Mouse (Mus musculus): ENCODE data around the gene Map4k3. TPM values are rescaled to one million over a fixed set of nuclear protein-coding genes. Genes with fewer than 3 reads are reported as not detected.

The Map4k3 gene
- polyA plus RNA-seq, 1 experiment from 2014 or later, result 36.5 TPM

DNA sequence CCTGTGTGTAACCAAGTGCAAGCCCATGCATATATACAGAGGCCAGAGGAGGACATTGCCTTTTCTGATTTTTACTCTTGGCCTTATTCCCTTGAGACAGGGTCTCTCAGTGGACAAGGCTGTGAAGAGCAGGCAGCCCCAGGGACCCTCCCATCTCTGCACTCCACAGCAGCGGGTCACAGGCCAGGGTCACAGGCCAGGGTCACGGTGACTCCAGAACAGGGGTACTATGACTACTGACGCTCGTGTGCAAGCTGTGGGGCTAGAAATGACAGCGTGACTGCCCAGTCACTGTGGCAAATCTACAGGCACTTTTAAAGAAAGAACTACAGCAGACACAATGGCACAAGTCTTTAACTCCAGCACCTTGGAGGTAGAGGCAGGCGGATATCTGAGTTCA lies 50.1 kb downstream of the Map4k3 start:
- Histone ChIP-seq H3K27ac (ENCODE audit: low read depth, low read length) (no peak overlapping the region), H3K36me3 (ENCODE audit: control insufficient read depth, insufficient read depth, low read length) (0 out of 2 replicates have a peak, but pooled peaks cover 5% of the 10 kb centered on the region), H3K9ac (ENCODE audit: low read depth, low read length) (no peak overlapping the region), H3K9me3 (ENCODE audit: control insufficient read depth, low read length) (no peaks in the 10 kb centered on the region), H3K27me3 (ENCODE audit: control insufficient read depth, insufficient read depth, low read length) (no peaks in the 10 kb centered on the region), H3K4me3 (ENCODE audit: low read length) (no peak overlapping the region), H3K4me1 (ENCODE audit: control insufficient read depth, insufficient read depth, low read length) (peaks cover 4% of the 10 kb centered on the region; the same call in 1 of the 2 replicates), H3K4me2 (replicated peaks; ENCODE audit: low read depth, low read length) (no peak overlapping the region)
- 63% methylated on average over 6 of the region's 6 CpGs for WGBS
- no peak for ATAC-seq (ENCODE audit: low FRiP score, low TSS enrichment)

DNA sequence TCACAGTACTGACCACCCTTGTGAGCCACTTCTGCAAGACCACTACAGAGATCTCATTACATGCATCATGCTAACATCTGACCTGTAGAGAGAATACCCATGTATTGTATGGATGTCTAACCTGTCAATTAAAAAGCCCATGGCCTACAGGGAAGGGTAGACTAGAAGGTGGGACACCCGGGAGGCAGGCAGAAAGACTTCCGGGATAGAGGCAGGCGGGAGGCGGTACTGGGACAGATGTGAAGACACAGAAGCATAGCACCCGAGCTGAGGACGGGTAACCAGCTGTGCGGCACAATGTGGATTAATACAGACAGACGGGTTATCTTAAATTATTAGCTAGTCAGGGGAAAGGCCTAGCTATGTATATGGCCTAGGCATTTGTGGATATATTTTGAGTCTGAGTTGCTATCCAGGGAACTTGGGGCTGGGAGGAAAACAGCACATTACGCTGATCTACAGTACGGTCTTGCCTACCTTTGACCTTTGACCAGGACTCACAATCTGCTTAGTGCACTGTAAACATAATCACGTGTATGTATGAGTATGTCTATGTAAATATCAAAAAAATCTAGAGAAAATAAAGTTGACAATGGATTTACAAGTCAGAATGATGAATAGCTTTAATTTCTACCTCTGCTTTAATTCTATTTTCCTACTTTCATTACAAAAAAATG lies 51.3 kb downstream of the Map4k3 start:
- no peak for ATAC-seq (ENCODE audit: low FRiP score, low TSS enrichment)
- H3K27me3 ChIP-seq (ENCODE audit: control insufficient read depth, insufficient read depth, low read length), result no peaks in the 10 kb centered on the region
- 0 out of 2 replicates have a peak, but pooled peaks cover 5% of the 10 kb centered on the region for H3K36me3 ChIP-seq (ENCODE audit: control insufficient read depth, insufficient read depth, low read length)
- no peaks in the 10 kb centered on the region for H3K4me1 ChIP-seq (ENCODE audit: control insufficient read depth, insufficient read depth, low read length)
- H3K4me3 ChIP-seq (ENCODE audit: low read length), result no peak overlapping the region
- WGBS, result 93% methylated on average over 11 of the region's 11 CpGs
- no peak overlapping the region for H3K9ac ChIP-seq (ENCODE audit: low read depth, low read length)
- no peak overlapping the region for H3K4me2 ChIP-seq (replicated peaks; ENCODE audit: low read depth, low read length)
- H3K27ac ChIP-seq (ENCODE audit: low read depth, low read length), result no peak overlapping the region
- H3K9me3 ChIP-seq (ENCODE audit: control insufficient read depth, low read length), result no peaks in the 10 kb centered on the region

DNA sequence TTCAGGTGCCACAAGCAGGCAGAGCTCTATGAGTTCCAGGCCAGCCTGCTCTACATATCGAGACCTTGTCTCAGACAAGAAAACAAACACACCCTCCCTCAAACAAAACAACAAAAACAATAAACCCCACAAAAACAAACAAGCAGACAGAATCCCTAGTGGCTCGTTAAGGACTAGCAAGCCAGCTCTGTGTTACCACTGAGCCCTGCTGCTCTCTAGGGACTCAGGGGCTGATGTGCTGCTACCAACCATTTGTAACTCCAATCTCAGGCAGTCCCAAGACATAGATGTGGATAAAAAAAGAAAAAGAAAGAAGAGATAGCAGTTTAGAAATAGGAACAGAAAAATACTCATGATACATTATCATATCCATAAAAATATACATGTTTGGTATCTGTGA lies 52.1 kb downstream of the Map4k3 start:
- no peak overlapping the region for H3K4me3 ChIP-seq (ENCODE audit: low read length)
- H3K36me3 ChIP-seq (ENCODE audit: control insufficient read depth, insufficient read depth, low read length), result 0 out of 2 replicates have a peak, but pooled peaks cover 5% of the 10 kb centered on the region
- no peaks in the 10 kb centered on the region for H3K9me3 ChIP-seq (ENCODE audit: control insufficient read depth, low read length)
- H3K27ac ChIP-seq (ENCODE audit: low read depth, low read length), result no peak overlapping the region
- H3K4me2 ChIP-seq (replicated peaks; ENCODE audit: low read depth, low read length), result no peak overlapping the region
- WGBS, result 48% methylated on average over 2 of the region's 2 CpGs
- no peaks in the 10 kb centered on the region for H3K27me3 ChIP-seq (ENCODE audit: control insufficient read depth, insufficient read depth, low read length)
- H3K9ac ChIP-seq (ENCODE audit: low read depth, low read length), result no peak overlapping the region
- no peak for ATAC-seq (ENCODE audit: low FRiP score, low TSS enrichment)
- H3K4me1 ChIP-seq (ENCODE audit: control insufficient read depth, insufficient read depth, low read length), result no peaks in the 10 kb centered on the region

DNA sequence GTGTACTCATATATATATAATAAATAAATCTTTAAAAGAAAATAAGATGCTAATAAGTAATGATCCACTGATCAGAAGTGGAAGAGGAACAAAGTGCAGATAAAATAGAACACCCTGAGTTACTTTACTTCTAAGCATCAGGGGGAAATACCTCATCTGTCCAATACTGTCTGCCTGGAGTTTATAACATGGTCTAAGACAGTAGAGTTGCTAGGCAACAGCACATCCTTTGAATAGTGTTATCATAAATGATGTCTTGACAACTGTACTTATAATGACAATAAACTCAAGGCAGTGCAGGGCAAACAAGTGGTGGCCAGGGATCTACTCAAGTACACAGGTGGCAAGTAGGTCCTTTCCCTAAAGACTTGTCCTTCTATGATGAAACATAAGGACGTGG lies 57.9 kb downstream of the Map4k3 start:
- H3K4me1 ChIP-seq (ENCODE audit: control insufficient read depth, insufficient read depth, low read length), result no peaks in the 10 kb centered on the region
- no peak overlapping the region for H3K27ac ChIP-seq (ENCODE audit: low read depth, low read length)
- no peak overlapping the region for H3K4me2 ChIP-seq (replicated peaks; ENCODE audit: low read depth, low read length)
- H3K36me3 ChIP-seq (ENCODE audit: control insufficient read depth, insufficient read depth, low read length), result no peaks in the 10 kb centered on the region
- H3K9me3 ChIP-seq (ENCODE audit: control insufficient read depth, low read length), result no peaks in the 10 kb centered on the region
- WGBS, result 95% methylated on average over 1 of the region's 1 CpGs
- no peaks in the 10 kb centered on the region for H3K27me3 ChIP-seq (ENCODE audit: control insufficient read depth, insufficient read depth, low read length)
- ATAC-seq (ENCODE audit: low FRiP score, low TSS enrichment), result no peak
- H3K9ac ChIP-seq (ENCODE audit: low read depth, low read length), result no peak overlapping the region
- no peak overlapping the region for H3K4me3 ChIP-seq (ENCODE audit: low read length)

DNA sequence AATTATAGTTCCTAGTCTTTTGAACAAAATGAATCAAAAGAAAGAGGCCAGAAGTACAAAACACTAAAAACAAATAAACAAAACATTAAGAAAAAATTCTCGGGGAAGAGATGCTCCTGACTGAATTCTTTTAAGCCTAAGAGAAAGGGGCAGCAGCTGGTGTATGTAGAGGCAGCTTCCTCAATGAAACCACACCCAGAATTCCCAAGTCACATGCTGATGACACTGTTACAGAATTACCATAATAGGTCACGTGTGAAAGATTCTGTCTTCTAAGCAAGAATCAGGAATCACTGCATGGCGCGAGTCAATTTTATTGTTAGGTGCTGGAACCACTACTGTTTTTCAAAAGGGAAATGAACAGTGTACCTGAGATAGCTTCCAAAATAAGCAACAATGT lies 64.7 kb downstream of the Map4k3 start:
- no peaks in the 10 kb centered on the region for H3K9me3 ChIP-seq (ENCODE audit: control insufficient read depth, low read length)
- no peak overlapping the region for H3K9ac ChIP-seq (ENCODE audit: low read depth, low read length)
- H3K27ac ChIP-seq (ENCODE audit: low read depth, low read length), result no peak overlapping the region
- peaks cover 3% of the 10 kb centered on the region; the same call in 1 of the 2 replicates for H3K36me3 ChIP-seq (ENCODE audit: control insufficient read depth, insufficient read depth, low read length)
- H3K27me3 ChIP-seq (ENCODE audit: control insufficient read depth, insufficient read depth, low read length), result no peaks in the 10 kb centered on the region
- no peak overlapping the region for H3K4me3 ChIP-seq (ENCODE audit: low read length)
- no peak for ATAC-seq (ENCODE audit: low FRiP score, low TSS enrichment)
- no peaks in the 10 kb centered on the region for H3K4me1 ChIP-seq (ENCODE audit: control insufficient read depth, insufficient read depth, low read length)
- 82% methylated on average over 4 of the region's 4 CpGs for WGBS
- H3K4me2 ChIP-seq (replicated peaks; ENCODE audit: low read depth, low read length), result no peak overlapping the region

DNA sequence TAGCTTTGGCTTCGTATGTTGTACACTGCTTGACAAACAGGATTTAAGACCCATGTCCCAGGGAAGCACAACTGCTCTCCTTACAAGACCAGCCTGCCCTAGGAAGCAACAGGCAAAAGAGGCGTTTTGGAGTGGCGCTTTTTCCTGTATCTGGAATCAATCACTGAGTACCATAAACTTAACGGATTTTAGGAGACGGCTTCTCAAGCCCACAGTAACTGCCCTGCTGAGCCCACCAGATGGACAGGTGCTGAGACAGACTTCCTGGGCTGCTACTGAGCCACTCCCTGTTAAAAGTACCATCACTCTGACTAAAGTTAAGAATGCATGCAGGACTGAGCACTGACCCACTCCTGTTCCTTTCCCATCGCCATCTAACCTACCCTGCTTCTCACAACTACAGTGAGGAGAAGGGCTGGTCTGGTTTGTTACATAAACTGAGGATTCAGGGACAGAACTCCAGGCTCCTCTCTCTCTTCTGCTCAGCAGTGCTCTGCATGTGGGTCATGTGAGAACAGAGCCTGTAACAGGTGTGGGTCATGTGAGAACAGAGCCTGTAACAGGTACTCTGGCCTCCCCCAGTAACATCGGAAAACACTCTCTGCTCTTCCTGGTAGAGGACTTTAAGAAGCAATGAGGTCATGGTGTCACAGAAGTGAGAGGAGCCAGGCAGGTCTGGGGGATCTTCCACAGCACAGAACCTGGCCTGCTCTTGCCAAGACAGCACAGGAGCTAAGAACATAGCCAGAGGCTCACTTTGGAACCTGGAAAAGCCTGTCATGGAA lies 65.3 kb downstream of the Map4k3 start:
- Histone ChIP-seq H3K36me3 (ENCODE audit: control insufficient read depth, insufficient read depth, low read length) (peaks cover 3% of the 10 kb centered on the region; the same call in 1 of the 2 replicates), H3K27me3 (ENCODE audit: control insufficient read depth, insufficient read depth, low read length) (no peaks in the 10 kb centered on the region), H3K4me2 (replicated peaks; ENCODE audit: low read depth, low read length) (no peak overlapping the region), H3K27ac (ENCODE audit: low read depth, low read length) (no peak overlapping the region), H3K4me3 (ENCODE audit: low read length) (no peak overlapping the region), H3K9me3 (ENCODE audit: control insufficient read depth, low read length) (no peaks in the 10 kb centered on the region), H3K4me1 (ENCODE audit: control insufficient read depth, insufficient read depth, low read length) (no peaks in the 10 kb centered on the region), H3K9ac (ENCODE audit: low read depth, low read length) (no peak overlapping the region)
- no peak for ATAC-seq (ENCODE audit: low FRiP score, low TSS enrichment)
- WGBS, result 53% methylated on average over 7 of the region's 7 CpGs

DNA sequence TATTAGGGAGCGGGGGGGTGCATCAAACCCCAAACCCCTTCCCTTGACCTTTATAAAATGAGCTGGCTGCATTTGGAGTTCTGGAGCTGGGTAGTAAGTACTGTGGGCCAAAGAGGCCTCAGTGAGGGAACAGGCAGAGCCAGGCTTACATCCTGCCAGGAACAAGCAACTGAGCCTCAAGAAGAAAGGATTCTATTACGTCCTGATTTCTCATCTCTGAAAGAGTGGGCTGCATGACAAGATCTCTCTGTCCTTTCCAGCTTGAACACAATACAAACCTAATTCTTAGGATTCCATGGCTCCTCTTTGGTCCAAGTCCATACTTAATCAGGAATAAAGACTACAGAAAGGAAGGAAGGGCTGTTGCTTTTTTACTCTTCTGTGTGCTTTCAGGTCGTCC lies 66.4 kb downstream of the Map4k3 start:
- no peaks in the 10 kb centered on the region for H3K27me3 ChIP-seq (ENCODE audit: control insufficient read depth, insufficient read depth, low read length)
- no peaks in the 10 kb centered on the region for H3K9me3 ChIP-seq (ENCODE audit: control insufficient read depth, low read length)
- H3K4me2 ChIP-seq (replicated peaks; ENCODE audit: low read depth, low read length), result no peak overlapping the region
- no peak for ATAC-seq (ENCODE audit: low FRiP score, low TSS enrichment)
- 84% methylated on average over 3 of the region's 3 CpGs for WGBS
- no peak overlapping the region for H3K9ac ChIP-seq (ENCODE audit: low read depth, low read length)
- peaks cover 3% of the 10 kb centered on the region; the same call in 1 of the 2 replicates for H3K36me3 ChIP-seq (ENCODE audit: control insufficient read depth, insufficient read depth, low read length)
- no peak overlapping the region for H3K4me3 ChIP-seq (ENCODE audit: low read length)
- H3K27ac ChIP-seq (ENCODE audit: low read depth, low read length), result no peak overlapping the region
- H3K4me1 ChIP-seq (ENCODE audit: control insufficient read depth, insufficient read depth, low read length), result no peaks in the 10 kb centered on the region

DNA sequence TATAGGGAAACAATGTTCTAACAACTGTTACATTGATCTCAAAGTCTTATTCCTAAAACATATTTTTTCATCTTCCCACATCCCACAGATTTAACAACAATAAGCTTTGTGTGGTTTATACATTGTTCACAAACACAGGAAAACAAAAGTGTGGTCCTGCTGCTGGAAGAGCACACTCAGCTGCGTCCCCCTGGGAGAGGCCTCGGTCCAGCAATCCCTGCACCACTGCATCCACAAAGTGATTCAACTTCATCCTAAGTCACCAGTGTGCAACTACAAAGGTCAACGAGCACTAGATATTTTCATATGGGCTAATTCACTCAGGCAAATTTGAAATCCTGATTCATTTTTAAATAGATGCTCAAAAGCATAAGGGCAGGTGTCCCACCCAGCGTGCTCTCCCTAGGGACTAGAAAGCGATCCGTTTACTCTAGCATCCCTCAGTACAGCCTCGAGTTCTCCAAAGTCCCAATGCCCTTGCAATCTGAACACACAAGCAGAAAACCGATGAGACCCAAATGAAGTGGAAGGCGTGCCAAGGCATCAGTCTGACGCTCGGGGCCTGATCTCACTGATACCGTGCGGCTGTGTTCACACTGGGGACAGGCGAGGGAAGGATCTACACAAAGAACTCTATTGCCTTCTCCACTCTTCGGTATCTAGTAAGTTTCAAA lies 67.4 kb downstream of the Map4k3 start:
- Histone ChIP-seq H3K27ac (ENCODE audit: low read depth, low read length) (no peak overlapping the region), H3K36me3 (ENCODE audit: control insufficient read depth, insufficient read depth, low read length) (peaks cover 3% of the 10 kb centered on the region; the same call in 1 of the 2 replicates), H3K9me3 (ENCODE audit: control insufficient read depth, low read length) (no peaks in the 10 kb centered on the region), H3K27me3 (ENCODE audit: control insufficient read depth, insufficient read depth, low read length) (no peaks in the 10 kb centered on the region), H3K4me2 (replicated peaks; ENCODE audit: low read depth, low read length) (no peak overlapping the region), H3K9ac (ENCODE audit: low read depth, low read length) (no peak overlapping the region), H3K4me3 (ENCODE audit: low read length) (no peak overlapping the region), H3K4me1 (ENCODE audit: control insufficient read depth, insufficient read depth, low read length) (no peaks in the 10 kb centered on the region)
- no peak for ATAC-seq (ENCODE audit: low FRiP score, low TSS enrichment)
- WGBS, result 91% methylated on average over 15 of the region's 15 CpGs

DNA sequence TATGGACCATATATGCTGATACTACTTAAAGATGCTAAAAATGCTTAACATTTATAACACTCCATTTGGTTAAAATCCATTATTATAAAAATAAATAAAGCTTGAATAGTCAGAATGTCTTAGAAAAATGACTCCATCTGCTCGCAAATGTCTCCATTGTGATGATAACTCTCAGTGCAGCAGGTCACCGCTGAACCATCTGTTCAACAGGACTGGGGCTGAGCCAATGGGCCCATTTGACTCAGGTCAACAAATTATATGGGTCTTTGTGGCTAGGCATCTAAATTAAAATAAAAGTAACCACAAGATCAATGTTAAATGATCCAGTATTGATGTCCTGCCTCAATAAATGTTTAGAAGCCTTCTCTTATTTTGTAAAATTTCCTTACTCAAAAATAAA lies 68.1 kb downstream of the Map4k3 start:
- peaks cover 7% of the 10 kb centered on the region; the same call in 1 of the 2 replicates for H3K36me3 ChIP-seq (ENCODE audit: control insufficient read depth, insufficient read depth, low read length)
- no peak overlapping the region for H3K9ac ChIP-seq (ENCODE audit: low read depth, low read length)
- no peaks in the 10 kb centered on the region for H3K9me3 ChIP-seq (ENCODE audit: control insufficient read depth, low read length)
- H3K4me1 ChIP-seq (ENCODE audit: control insufficient read depth, insufficient read depth, low read length), result no peaks in the 10 kb centered on the region
- H3K27ac ChIP-seq (ENCODE audit: low read depth, low read length), result no peak overlapping the region
- H3K27me3 ChIP-seq (ENCODE audit: control insufficient read depth, insufficient read depth, low read length), result no peaks in the 10 kb centered on the region
- 80% methylated on average over 2 of the region's 2 CpGs for WGBS
- ATAC-seq (ENCODE audit: low FRiP score, low TSS enrichment), result no peak
- no peak overlapping the region for H3K4me3 ChIP-seq (ENCODE audit: low read length)
- H3K4me2 ChIP-seq (replicated peaks; ENCODE audit: low read depth, low read length), result no peak overlapping the region

Measured in kidney, embryonic 14.5 days (tissue).